Mouse (Mus musculus): ENCODE measurements around the gene Il12rb2. TPM values are rescaled to one million over a fixed set of nuclear protein-coding genes. Genes with fewer than 3 reads are reported as not detected.

The Il12rb2 gene
- polyA plus RNA-seq, 1 experiment = not detected

DNA sequence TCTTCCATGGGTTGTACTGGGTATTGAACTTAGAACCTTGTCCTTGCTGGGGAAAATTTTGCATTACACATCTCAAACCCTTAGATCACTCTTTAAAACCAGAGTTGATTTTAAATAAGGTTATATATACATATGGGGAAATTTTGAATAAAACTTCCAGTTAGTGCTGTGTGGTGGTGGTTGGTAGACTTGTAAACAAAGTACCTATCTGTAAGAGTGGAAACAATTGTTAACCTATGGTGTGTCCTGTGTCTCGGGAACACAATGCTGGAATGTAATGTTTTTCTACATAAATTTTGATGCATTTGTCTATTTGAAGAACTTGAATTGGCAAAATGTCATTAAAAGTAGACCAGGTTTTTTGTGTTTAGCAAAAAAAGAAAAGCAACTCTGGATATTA lies 107.0 kb downstream of the Il12rb2 start:
- peak overlapping the region; percentile 92 for H3K4me3 ChIP-seq (ENCODE audit: insufficient read depth, poor library complexity, severe bottlenecking)
- peaks cover 72% of the 10 kb centered on the region for H3K79me2 ChIP-seq (ENCODE audit: control insufficient read depth, insufficient read depth)
- peaks cover 70% of the 10 kb centered on the region for H3K79me3 ChIP-seq (ENCODE audit: low read depth)
- no peak overlapping the region for H3ac ChIP-seq (ENCODE audit: control insufficient read depth, insufficient read length, low read depth)
- no peaks in the 10 kb centered on the region for H3K27me3 ChIP-seq (ENCODE audit: control insufficient read depth, insufficient read depth, insufficient read length)
- peaks cover 62% of the 10 kb centered on the region for H3K36me3 ChIP-seq (ENCODE audit: control insufficient read depth, insufficient read depth)
- TF ChIP-seq FOSL1 (IDR thresholded peaks at IDR 0.05; ENCODE audit: insufficient read depth, low read length, poor library complexity, severe bottlenecking) = no peak
- TF ChIP-seq MAX (IDR thresholded peaks at IDR 0.05) = no peak
- TF ChIP-seq MYOD1 (IDR thresholded peaks at IDR 0.05; ENCODE audit: control insufficient read depth, insufficient read length, low read depth) = no peak
- no peak for TF ChIP-seq MYOG (IDR thresholded peaks at IDR 0.05; ENCODE audit: control insufficient read depth, extremely low read depth, insufficient read length)

- Histone ChIP-seq H3K36me3 (ENCODE audit: control insufficient read depth, insufficient read depth) (peaks cover 55% of the 10 kb centered on the region), H3ac (ENCODE audit: control insufficient read depth, insufficient read length, low read depth) (peak overlapping the region; percentile 73), H3K79me2 (ENCODE audit: control insufficient read depth, insufficient read depth) (peaks cover 65% of the 10 kb centered on the region), H3K79me3 (ENCODE audit: low read depth) (peaks cover 63% of the 10 kb centered on the region), H3K27me3 (ENCODE audit: control insufficient read depth, insufficient read depth, insufficient read length) (no peaks in the 10 kb centered on the region), H3K4me3 (ENCODE audit: insufficient read depth, poor library complexity, severe bottlenecking) (peak overlapping the region; percentile 92)
- TF ChIP-seq CTCF (IDR thresholded peaks at IDR 0.05; ENCODE audit: control insufficient read depth, insufficient read depth, insufficient read length) (no peak), FOSL1 (IDR thresholded peaks at IDR 0.05; ENCODE audit: insufficient read depth, low read length, poor library complexity, severe bottlenecking) (no peak), CEBPB (IDR thresholded peaks at IDR 0.05; ENCODE audit: low read depth) (no peak), MYOG (IDR thresholded peaks at IDR 0.05; ENCODE audit: control insufficient read depth, extremely low read depth, insufficient read length) (no peak), USF1 (IDR thresholded peaks at IDR 0.05; ENCODE audit: low read depth) (no peak), MAX (IDR thresholded peaks at IDR 0.05) (no peak)
Observed at GRCm38 (mm10) chr6:67268245-67268612, 107.8 kb downstream of the Il12rb2 start.

DNA sequence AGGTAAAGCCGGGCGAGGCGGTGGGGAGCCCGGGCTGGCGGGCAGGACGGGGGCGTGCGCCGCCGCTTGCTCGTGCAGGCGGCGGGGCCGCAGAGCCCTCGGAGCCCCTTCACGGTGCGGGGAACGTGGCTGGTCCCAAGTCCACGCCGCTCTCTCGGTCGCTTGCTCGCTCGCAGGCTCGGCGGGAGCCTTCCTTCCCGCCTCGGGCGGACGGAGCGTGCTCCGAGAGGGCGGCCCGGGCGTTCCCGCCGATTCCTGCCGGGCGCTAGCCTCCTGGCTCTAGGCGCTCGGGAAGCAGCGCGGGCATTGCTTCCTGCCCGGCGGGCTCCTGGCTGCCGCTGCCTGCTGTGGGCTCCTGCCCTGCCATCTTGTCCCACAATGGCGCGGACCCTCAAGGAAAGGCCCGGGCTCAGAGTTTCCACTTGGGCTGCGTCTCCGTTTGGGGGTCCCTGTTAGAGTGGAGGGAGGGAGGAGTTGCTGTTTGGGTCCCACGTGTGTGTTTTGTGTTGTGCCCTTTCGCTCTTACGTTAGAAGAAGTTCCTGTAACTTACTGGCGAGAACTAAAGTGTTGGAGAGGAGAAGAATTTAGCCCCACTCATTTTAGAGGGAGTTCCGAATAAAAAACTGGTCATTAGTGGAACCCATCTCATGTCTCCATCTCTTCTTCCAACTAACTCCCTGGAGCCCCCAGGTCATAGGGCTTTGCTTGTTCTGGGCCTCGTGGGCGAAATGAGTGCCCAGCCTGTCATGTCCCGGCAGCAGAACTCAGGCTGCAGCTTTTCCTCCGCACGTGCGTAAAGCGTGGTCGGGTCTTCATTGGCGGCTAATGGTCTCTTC lies 108.4 kb downstream of the Il12rb2 start:
- TF ChIP-seq MAX (IDR thresholded peaks at IDR 0.05) (peak; percentile 91), FOSL1 (IDR thresholded peaks at IDR 0.05; ENCODE audit: insufficient read depth, low read length, poor library complexity, severe bottlenecking) (no peak)

GRCm38 (mm10) chr6:67266664-67267407 lies 109.2 kb downstream of the Il12rb2 start:
- TF ChIP-seq FOSL1 (IDR thresholded peaks at IDR 0.05; ENCODE audit: insufficient read depth, low read length, poor library complexity, severe bottlenecking) = no peak
- no peak for TF ChIP-seq MYOG (IDR thresholded peaks at IDR 0.05; ENCODE audit: control insufficient read depth, extremely low read depth, insufficient read length)
- peak; percentile 60 for TF ChIP-seq MYOD1 (IDR thresholded peaks at IDR 0.05; ENCODE audit: control insufficient read depth, insufficient read length, low read depth)
- TF ChIP-seq CEBPB (IDR thresholded peaks at IDR 0.05; ENCODE audit: low read depth) = no peak
- TF ChIP-seq CTCF (IDR thresholded peaks at IDR 0.05; ENCODE audit: control insufficient read depth, insufficient read depth, insufficient read length) = no peak
- TF ChIP-seq MAX (IDR thresholded peaks at IDR 0.05) = peak; percentile 68
- TF ChIP-seq USF1 (IDR thresholded peaks at IDR 0.05; ENCODE audit: low read depth) = no peak
- Histone ChIP-seq H3K79me2 (ENCODE audit: control insufficient read depth, insufficient read depth) (peaks cover 51% of the 10 kb centered on the region), H3K36me3 (ENCODE audit: control insufficient read depth, insufficient read depth) (peaks cover 41% of the 10 kb centered on the region), H3K27me3 (ENCODE audit: control insufficient read depth, insufficient read depth, insufficient read length) (no peaks in the 10 kb centered on the region), H3K4me3 (ENCODE audit: insufficient read depth, poor library complexity, severe bottlenecking) (peak overlapping the region; percentile 92), H3K79me3 (ENCODE audit: low read depth) (peaks cover 49% of the 10 kb centered on the region), H3ac (ENCODE audit: control insufficient read depth, insufficient read length, low read depth) (peak overlapping the region; percentile 73)

More for the DNA sequence above, 108.4 kb downstream of the Il12rb2 start:
- peaks cover 48% of the 10 kb centered on the region for H3K36me3 ChIP-seq (ENCODE audit: control insufficient read depth, insufficient read depth)
- H3K27me3 ChIP-seq (ENCODE audit: control insufficient read depth, insufficient read depth, insufficient read length) = no peaks in the 10 kb centered on the region
- H3K79me2 ChIP-seq (ENCODE audit: control insufficient read depth, insufficient read depth) = peaks cover 59% of the 10 kb centered on the region
- peak overlapping the region; percentile 73 for H3ac ChIP-seq (ENCODE audit: control insufficient read depth, insufficient read length, low read depth)
- H3K79me3 ChIP-seq (ENCODE audit: low read depth) = peaks cover 57% of the 10 kb centered on the region
- peak overlapping the region; percentile 92 for H3K4me3 ChIP-seq (ENCODE audit: insufficient read depth, poor library complexity, severe bottlenecking)

- Histone ChIP-seq H3K4me3 (ENCODE audit: insufficient read depth, poor library complexity, severe bottlenecking) (peak overlapping the region; percentile 45), H3K79me2 (ENCODE audit: control insufficient read depth, insufficient read depth) (peaks cover 45% of the 10 kb centered on the region), H3ac (ENCODE audit: control insufficient read depth, insufficient read length, low read depth) (peak overlapping the region; percentile 62), H3K36me3 (ENCODE audit: control insufficient read depth, insufficient read depth) (peaks cover 34% of the 10 kb centered on the region), H3K27me3 (ENCODE audit: control insufficient read depth, insufficient read depth, insufficient read length) (no peaks in the 10 kb centered on the region), H3K79me3 (ENCODE audit: low read depth) (peaks cover 43% of the 10 kb centered on the region)
- TF ChIP-seq MYOD1 (IDR thresholded peaks at IDR 0.05; ENCODE audit: control insufficient read depth, insufficient read length, low read depth) (no peak), CEBPB (IDR thresholded peaks at IDR 0.05; ENCODE audit: low read depth) (no peak), FOSL1 (IDR thresholded peaks at IDR 0.05; ENCODE audit: insufficient read depth, low read length, poor library complexity, severe bottlenecking) (no peak), CTCF (IDR thresholded peaks at IDR 0.05; ENCODE audit: control insufficient read depth, insufficient read depth, insufficient read length) (no peak), MYOG (IDR thresholded peaks at IDR 0.05; ENCODE audit: control insufficient read depth, extremely low read depth, insufficient read length) (no peak), MAX (IDR thresholded peaks at IDR 0.05) (no peak), USF1 (IDR thresholded peaks at IDR 0.05; ENCODE audit: low read depth) (no peak)
Observed at GRCm38 (mm10) chr6:67266159-67266657, 109.8 kb downstream of the Il12rb2 start.
